Mouse (Mus musculus): Measurements from ENCODE around the gene Ttll1. TPM values are rescaled to one million over a fixed set of nuclear protein-coding genes. Genes with fewer than 3 reads are reported as not detected.

Ttll1 gene
- polyA plus RNA-seq, 1 experiment from 2014 or later: 18.7 TPM

GRCm38 (mm10) chr15:83451621-83452210, 59.0 kb downstream of the Ttll1 start:
- Histone ChIP-seq H3K9ac (ENCODE audit: low read depth, low read length) (no peak overlapping the region), H3K4me1 (ENCODE audit: control insufficient read depth, insufficient read depth, low read length) (peaks cover 41% of the 10 kb centered on the region)
- no peak for ATAC-seq (replicated peaks; ENCODE audit: insufficient number of reproducible peaks, low FRiP score, low TSS enrichment)

GRCm38 (mm10) chr15:83450007-83450406, 60.7 kb downstream of the Ttll1 start:
- Histone ChIP-seq H3K9me3 (replicated peaks; ENCODE audit: control insufficient read depth, low read length) (no peaks in the 10 kb centered on the region), H3K27me3 (ENCODE audit: control insufficient read depth, insufficient read depth, low read length) (no peaks in the 10 kb centered on the region), H3K27ac (ENCODE audit: low read depth, low read length) (no peak overlapping the region), H3K9ac (ENCODE audit: low read depth, low read length) (no peak overlapping the region), H3K36me3 (ENCODE audit: control insufficient read depth, insufficient read depth, low read length) (no peaks in the 10 kb centered on the region), H3K4me1 (ENCODE audit: control insufficient read depth, insufficient read depth, low read length) (peaks cover 58% of the 10 kb centered on the region), H3K4me3 (ENCODE audit: low read depth, low read length) (no peak overlapping the region), H3K4me2 (no peak overlapping the region)
- 97% methylated on average over 2 of the region's 2 CpGs for WGBS (ENCODE audit: insufficient replicate concordance)
- ATAC-seq (replicated peaks; ENCODE audit: insufficient number of reproducible peaks, low FRiP score, low TSS enrichment): no peak

More at GRCm38 (mm10) chr15:83451621-83452210, 59.0 kb downstream of the Ttll1 start:
- no peak overlapping the region for H3K4me2 ChIP-seq
- H3K4me3 ChIP-seq (ENCODE audit: low read depth, low read length): no peak overlapping the region
- 66% methylated on average over 7 of the region's 7 CpGs for WGBS (ENCODE audit: insufficient replicate concordance)
- H3K36me3 ChIP-seq (ENCODE audit: control insufficient read depth, insufficient read depth, low read length): no peaks in the 10 kb centered on the region
- no peaks in the 10 kb centered on the region for H3K27me3 ChIP-seq (ENCODE audit: control insufficient read depth, insufficient read depth, low read length)
- no peaks in the 10 kb centered on the region for H3K9me3 ChIP-seq (replicated peaks; ENCODE audit: control insufficient read depth, low read length)
- no peak overlapping the region for H3K27ac ChIP-seq (ENCODE audit: low read depth, low read length)

- Histone ChIP-seq H3K4me2 (no peak overlapping the region), H3K9me3 (replicated peaks; ENCODE audit: control insufficient read depth, low read length) (no peaks in the 10 kb centered on the region), H3K36me3 (ENCODE audit: control insufficient read depth, insufficient read depth, low read length) (no peaks in the 10 kb centered on the region), H3K27ac (ENCODE audit: low read depth, low read length) (no peak overlapping the region), H3K9ac (ENCODE audit: low read depth, low read length) (no peak overlapping the region), H3K4me3 (ENCODE audit: low read depth, low read length) (no peak overlapping the region), H3K27me3 (ENCODE audit: control insufficient read depth, insufficient read depth, low read length) (no peaks in the 10 kb centered on the region), H3K4me1 (ENCODE audit: control insufficient read depth, insufficient read depth, low read length) (peaks cover 62% of the 10 kb centered on the region)
- no peak for ATAC-seq (replicated peaks; ENCODE audit: insufficient number of reproducible peaks, low FRiP score, low TSS enrichment)
- 67% methylated on average over 5 of the region's 5 CpGs for WGBS (ENCODE audit: insufficient replicate concordance)
Measured at GRCm38 (mm10) chr15:83448646-83449045, 62.0 kb downstream of the Ttll1 start.

- no peaks in the 10 kb centered on the region for H3K27me3 ChIP-seq (ENCODE audit: control insufficient read depth, insufficient read depth, low read length)
- no peak for ATAC-seq (replicated peaks; ENCODE audit: insufficient number of reproducible peaks, low FRiP score, low TSS enrichment)
- peaks cover 65% of the 10 kb centered on the region for H3K4me1 ChIP-seq (ENCODE audit: control insufficient read depth, insufficient read depth, low read length)
- no peak overlapping the region for H3K9ac ChIP-seq (ENCODE audit: low read depth, low read length)
- no peak overlapping the region for H3K4me3 ChIP-seq (ENCODE audit: low read depth, low read length)
- H3K4me2 ChIP-seq: no peak overlapping the region
- WGBS (ENCODE audit: insufficient replicate concordance): 49% methylated on average over 10 of the region's 10 CpGs
- H3K9me3 ChIP-seq (replicated peaks; ENCODE audit: control insufficient read depth, low read length): no peaks in the 10 kb centered on the region
- no peaks in the 10 kb centered on the region for H3K36me3 ChIP-seq (ENCODE audit: control insufficient read depth, insufficient read depth, low read length)
- peak overlapping the region; percentile 89; the same call in 1 of the 2 replicates for H3K27ac ChIP-seq (ENCODE audit: low read depth, low read length)
Measured at GRCm38 (mm10) chr15:83447791-83448544, 62.7 kb downstream of the Ttll1 start.

- Histone ChIP-seq H3K4me2 (peak overlapping the region; percentile 4; the same call in 1 of the 2 replicates), H3K27ac (ENCODE audit: low read depth, low read length) (peak overlapping the region; percentile 89), H3K9me3 (replicated peaks; ENCODE audit: control insufficient read depth, low read length) (no peaks in the 10 kb centered on the region), H3K4me3 (ENCODE audit: low read depth, low read length) (no peak overlapping the region), H3K9ac (ENCODE audit: low read depth, low read length) (no peak overlapping the region), H3K4me1 (ENCODE audit: control insufficient read depth, insufficient read depth, low read length) (peaks cover 68% of the 10 kb centered on the region), H3K27me3 (ENCODE audit: control insufficient read depth, insufficient read depth, low read length) (no peaks in the 10 kb centered on the region), H3K36me3 (ENCODE audit: control insufficient read depth, insufficient read depth, low read length) (no peaks in the 10 kb centered on the region)
- peak; percentile 52; the same call in 1 of the 2 replicates for ATAC-seq (replicated peaks; ENCODE audit: insufficient number of reproducible peaks, low FRiP score, low TSS enrichment)
- WGBS (ENCODE audit: insufficient replicate concordance): 17% methylated on average over 2 of the region's 2 CpGs
Measured at GRCm38 (mm10) chr15:83445908-83446307, 64.8 kb downstream of the Ttll1 start.

DNA sequence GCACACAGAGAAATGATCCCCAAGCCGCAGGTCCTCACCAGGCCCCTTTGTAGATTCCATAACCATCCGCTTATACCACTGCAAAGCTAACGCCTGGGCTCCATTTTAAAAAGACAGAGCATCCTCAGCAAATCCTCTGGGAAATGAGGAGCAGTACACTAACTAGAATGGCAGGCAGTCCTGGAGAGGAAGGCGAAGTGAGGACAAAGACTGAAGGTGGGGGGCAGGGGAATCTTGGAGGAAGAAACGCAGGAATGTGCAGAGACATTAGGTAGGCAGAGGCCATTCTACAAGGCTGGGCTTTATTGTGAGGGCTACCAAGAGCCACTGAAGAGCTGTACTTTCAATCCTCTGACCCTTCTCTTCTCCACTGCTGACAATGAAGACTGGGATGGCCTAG, 65.3 kb downstream of the Ttll1 start:
- no peak for ATAC-seq (replicated peaks; ENCODE audit: insufficient number of reproducible peaks, low FRiP score, low TSS enrichment)
- Histone ChIP-seq H3K4me3 (ENCODE audit: low read depth, low read length) (no peak overlapping the region), H3K27ac (ENCODE audit: low read depth, low read length) (peak overlapping the region; percentile 89)

DNA sequence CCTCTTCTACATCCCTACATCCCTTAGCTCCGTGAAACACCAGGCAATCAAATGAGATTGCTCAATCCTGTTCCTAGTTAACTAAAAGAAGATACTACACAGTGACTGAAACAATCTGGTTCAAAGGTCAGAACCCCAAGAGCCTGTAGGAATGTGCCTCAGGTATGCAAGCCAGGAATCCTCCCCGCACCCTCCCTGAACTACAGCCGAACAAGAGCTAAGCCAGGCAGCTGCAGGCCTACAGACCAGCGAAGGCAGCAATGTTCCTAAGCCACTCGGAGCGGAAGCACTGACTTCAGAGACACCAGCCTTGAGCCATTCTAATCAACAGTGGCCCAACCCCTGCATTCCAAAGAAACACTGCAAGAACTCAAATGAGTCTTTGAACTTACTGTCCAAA, 66.3 kb downstream of the Ttll1 start:
- peaks cover 80% of the 10 kb centered on the region for H3K4me1 ChIP-seq (ENCODE audit: control insufficient read depth, insufficient read depth, low read length)
- no peaks in the 10 kb centered on the region for H3K9me3 ChIP-seq (replicated peaks; ENCODE audit: control insufficient read depth, low read length)
- H3K27ac ChIP-seq (ENCODE audit: low read depth, low read length): peak overlapping the region; percentile 89
- 21% methylated on average over 6 of the region's 6 CpGs for WGBS (ENCODE audit: insufficient replicate concordance)
- no peaks in the 10 kb centered on the region for H3K36me3 ChIP-seq (ENCODE audit: control insufficient read depth, insufficient read depth, low read length)
- no peaks in the 10 kb centered on the region for H3K27me3 ChIP-seq (ENCODE audit: control insufficient read depth, insufficient read depth, low read length)
- no peak overlapping the region for H3K4me3 ChIP-seq (ENCODE audit: low read depth, low read length)
- no peak overlapping the region for H3K9ac ChIP-seq (ENCODE audit: low read depth, low read length)
- ATAC-seq (replicated peaks; ENCODE audit: insufficient number of reproducible peaks, low FRiP score, low TSS enrichment): no peak
- H3K4me2 ChIP-seq: no peak overlapping the region

More for the DNA sequence above, 65.3 kb downstream of the Ttll1 start:
- Histone ChIP-seq H3K27me3 (ENCODE audit: control insufficient read depth, insufficient read depth, low read length) (no peaks in the 10 kb centered on the region), H3K4me2 (peak overlapping the region; percentile 4; the same call in 1 of the 2 replicates), H3K9ac (ENCODE audit: low read depth, low read length) (no peak overlapping the region; the same call in 1 of the 2 replicates), H3K36me3 (ENCODE audit: control insufficient read depth, insufficient read depth, low read length) (no peaks in the 10 kb centered on the region), H3K4me1 (ENCODE audit: control insufficient read depth, insufficient read depth, low read length) (peaks cover 73% of the 10 kb centered on the region), H3K9me3 (replicated peaks; ENCODE audit: control insufficient read depth, low read length) (no peaks in the 10 kb centered on the region)
- WGBS (ENCODE audit: insufficient replicate concordance): 59% methylated on average over 5 of the region's 5 CpGs

GRCm38 (mm10) chr15:83442495-83443037, 68.1 kb downstream of the Ttll1 start:
- Histone ChIP-seq H3K4me2 (no peak overlapping the region), H3K36me3 (ENCODE audit: control insufficient read depth, insufficient read depth, low read length) (no peaks in the 10 kb centered on the region), H3K9me3 (replicated peaks; ENCODE audit: control insufficient read depth, low read length) (no peaks in the 10 kb centered on the region), H3K9ac (ENCODE audit: low read depth, low read length) (no peak overlapping the region), H3K27me3 (ENCODE audit: control insufficient read depth, insufficient read depth, low read length) (no peaks in the 10 kb centered on the region), H3K27ac (ENCODE audit: low read depth, low read length) (no peak overlapping the region), H3K4me3 (ENCODE audit: low read depth, low read length) (no peak overlapping the region), H3K4me1 (ENCODE audit: control insufficient read depth, insufficient read depth, low read length) (peaks cover 67% of the 10 kb centered on the region)
- 83% methylated on average over 4 of the region's 4 CpGs for WGBS (ENCODE audit: insufficient replicate concordance)
- no peak for ATAC-seq (replicated peaks; ENCODE audit: insufficient number of reproducible peaks, low FRiP score, low TSS enrichment)

All from heart, embryonic 11.5 days (tissue).